Mouse (Mus musculus): ENCODE results near the gene Vmn2r31. TPM values are rescaled to one million over a fixed set of nuclear protein-coding genes. Genes with fewer than 3 reads are reported as not detected.
"Not testable (repeated sequence)": the region's sequence is repeated elsewhere in the genome, so short reads cannot be mapped to it uniquely, and the experiment has no call there.

The Vmn2r31 gene
- not detected for total RNA-seq (2021)
- long read RNA-seq, result 0 reads

DNA sequence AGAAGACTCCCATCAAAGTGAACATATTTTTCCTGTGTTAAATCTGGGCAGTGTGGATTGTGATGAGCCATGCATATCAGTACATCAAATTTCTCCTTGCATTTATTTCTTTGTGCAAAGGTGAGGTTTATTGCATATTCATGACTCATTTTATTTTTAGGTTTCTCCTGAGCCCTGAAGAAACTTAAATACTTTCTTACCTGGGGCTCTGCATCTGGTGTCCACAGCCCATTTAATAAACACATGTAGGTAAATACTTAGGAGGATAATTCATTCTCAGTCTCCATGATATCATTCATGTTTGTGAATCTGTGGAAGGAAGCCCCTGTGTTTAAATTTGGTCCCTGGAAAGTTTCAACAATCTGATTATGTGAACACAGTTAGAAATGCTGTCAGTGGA, at the start of gene Vmn2r31:
Gene Vmn2r31, minus strand, starts transcription at position 101 of the 400 bp plus-strand sequence.
- not testable (repeated sequence) for DNase-seq (ENCODE audit: low spot score in 2 of 2)

DNA sequence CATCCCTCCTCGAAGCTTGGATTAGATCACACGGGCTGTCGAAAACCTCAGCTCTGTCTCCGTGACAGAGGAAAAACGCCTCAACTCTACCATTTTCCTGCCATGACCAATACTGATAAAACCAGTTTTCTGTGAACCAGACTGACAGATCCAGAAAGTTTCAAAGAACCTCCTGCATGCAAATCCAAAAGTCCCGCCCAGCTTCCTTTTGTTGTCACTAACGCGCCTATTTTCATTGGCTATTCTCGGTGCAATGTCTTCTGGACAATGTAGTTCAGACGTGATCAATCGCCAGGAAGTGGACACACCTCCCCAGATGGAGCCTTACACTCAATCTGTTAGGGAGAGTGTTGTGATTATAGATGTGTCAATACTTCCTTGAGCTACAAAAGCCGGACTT, 25.1 kb downstream of the Vmn2r31 start, which contains the start of gene Gm45783:
Gene Gm45783, minus strand, starts transcription at position 143 of the 400 bp plus-strand sequence.
- not testable (repeated sequence) for DNase-seq (ENCODE audit: low spot score in 2 of 2)

DNA sequence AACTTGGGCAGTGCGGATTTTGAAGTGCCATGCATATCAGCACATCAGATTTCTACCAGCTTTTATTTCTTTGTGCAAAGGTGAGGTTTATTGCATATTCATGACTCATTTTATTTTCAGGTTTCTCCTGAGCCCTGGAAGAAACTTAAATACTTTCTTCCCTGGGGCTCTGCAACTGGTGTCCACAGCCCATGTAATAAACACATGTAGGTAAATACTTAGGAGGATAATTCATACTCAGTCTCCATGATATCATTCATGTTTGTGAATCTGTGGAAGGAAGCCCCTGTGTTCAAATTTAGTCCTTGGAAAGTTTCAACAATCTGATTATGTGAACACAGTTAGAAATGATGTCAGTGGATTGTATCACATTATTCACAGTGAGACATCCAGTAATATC, 62.0 kb downstream of the Vmn2r31 start, which contains the start of gene Vmn2r30:
Gene Vmn2r30, minus strand, starts transcription at position 101 of the 400 bp plus-strand sequence.
- DNase-seq (ENCODE audit: low spot score in 2 of 2), result not testable (repeated sequence)

Other genes with a start within 250 kb of the Vmn2r31 start
- gene Zfp418, start 228.4 kb downstream of the Vmn2r31 start, total RNA-seq (2021), result 1 to 10 TPM; 6.0 to 6.5 TPM
- 1 to 10 TPM; 8.6 to 8.8 TPM for gene Zfp772, start 189.7 kb downstream of the Vmn2r31 start, total RNA-seq (2021)
- gene Vmn2r29, start 152.4 kb downstream of the Vmn2r31 start, total RNA-seq (2021), result 1 to 10 TPM; 1.6 to 2.6 TPM
- gene Gm45844, start 121.4 kb downstream of the Vmn2r31 start, total RNA-seq (2021), result 10 to 100 TPM; 13.0 to 15.3 TPM
- 100 to 1,000 TPM; 168 to 170 TPM for gene Clcn4, start 98.9 kb downstream of the Vmn2r31 start, total RNA-seq (2021)
- gene Vmn2r30, start 62.1 kb downstream of the Vmn2r31 start, total RNA-seq (2021), result under 1 TPM; 0.11 to 0.21 TPM
- under 1 TPM in 1 of 2 experiments, not detected in 1; 0.56 TPM for gene Gm45783, start 25.1 kb downstream of the Vmn2r31 start, total RNA-seq (2021)
- gene Vmn2r32, start 80.3 kb upstream of the Vmn2r31 start, total RNA-seq (2021), result not detected
- gene Vmn2r33, start 167.1 kb upstream of the Vmn2r31 start, total RNA-seq (2021), result not detected